Mouse (Mus musculus): ENCODE measurements around the gene Edil3. TPM values are rescaled to one million over a fixed set of nuclear protein-coding genes. Genes with fewer than 3 reads are reported as not detected.

The Edil3 gene
- polyA plus RNA-seq (2015; fragmentation: Nextera tagmentation; extraction: Ambion mirVana): 0.30 and 0.45 TPM in 2 replicates

GRCm38 (mm10) chr13:88821440-88822331 is at the start of gene Edil3:
Gene Edil3, plus strand, starts transcription at chr13:88821472.

